Mouse (Mus musculus) cerebellum, postnatal 10 days (tissue): ENCODE results near the gene St5.
A peak's percentile ranks its signal among the peaks of the same experiment; 100 is the strongest.

Experiments
- DNase-seq, 2 experiments: peaks; one replicate each; pipeline ENCODE4 v3.0.0; 2021; ENCODE audit warnings: mixed read lengths in 2 of 2

The St5 gene

GRCm38 (mm10) chr7:109606994-109607610, 96.3 kb downstream of the St5 start:
- DNase-seq, result no peak

GRCm38 (mm10) chr7:109602562-109602961, 100.8 kb downstream of the St5 start:
- no peak for DNase-seq

GRCm38 (mm10) chr7:109602022-109602421, 101.4 kb downstream of the St5 start:
- DNase-seq, result no peak

- no peak for DNase-seq
Observed at GRCm38 (mm10) chr7:109600702-109601101, 102.7 kb downstream of the St5 start.

- DNase-seq, result no peak
Observed at GRCm38 (mm10) chr7:109599998-109600397, 103.4 kb downstream of the St5 start.

GRCm38 (mm10) chr7:109594845-109595531, 108.4 kb downstream of the St5 start:
- DNase-seq, result no peak

GRCm38 (mm10) chr7:109593992-109594391, 109.4 kb downstream of the St5 start:
- DNase-seq, result no peak

GRCm38 (mm10) chr7:109592184-109592583, 111.2 kb downstream of the St5 start:
- DNase-seq, result no peak

- DNase-seq, result no peak
Observed at GRCm38 (mm10) chr7:109590576-109590975, 112.8 kb downstream of the St5 start.

GRCm38 (mm10) chr7:109588990-109589389, 114.4 kb downstream of the St5 start:
- DNase-seq, result no peak

GRCm38 (mm10) chr7:109588145-109588544, 115.3 kb downstream of the St5 start:
- no peak for DNase-seq

GRCm38 (mm10) chr7:109584467-109584866, 118.9 kb downstream of the St5 start:
- no peak for DNase-seq

- DNase-seq, result no peak
Observed at GRCm38 (mm10) chr7:109580489-109580888, 122.9 kb downstream of the St5 start.

GRCm38 (mm10) chr7:109579585-109580307, 123.7 kb downstream of the St5 start:
- no peak for DNase-seq

- no peak for DNase-seq
Observed at GRCm38 (mm10) chr7:109578880-109579584, 124.4 kb downstream of the St5 start.

GRCm38 (mm10) chr7:109576321-109577314, 126.8 kb downstream of the St5 start:
- DNase-seq, result peak; percentile 40 to 57

GRCm38 (mm10) chr7:109574166-109574565, 129.2 kb downstream of the St5 start:
- no peak for DNase-seq

GRCm38 (mm10) chr7:109568391-109568892, 135.0 kb downstream of the St5 start:
- DNase-seq, result no peak

- DNase-seq, result no peak
Observed at GRCm38 (mm10) chr7:109566841-109567768, 136.3 kb downstream of the St5 start.

GRCm38 (mm10) chr7:109566327-109566726, 137.1 kb downstream of the St5 start:
- DNase-seq, result no peak
